Mouse (Mus musculus) lung, adult 2 months (tissue): Measurements from ENCODE around the gene Gm10840.

Experiments
- CTCF ChIP-seq: fragments of 200-500 bp; IDR thresholded peaks from 2 replicates; pipeline ENCODE4 v1.5.1; 2011; ENCODE audit warnings: mild to moderate bottlenecking, low read length, control low read depth; ENCODE audit not compliant: insufficient read depth
- POLR2A ChIP-seq: fragments of 200-500 bp; IDR thresholded peaks from 2 replicates; pipeline ENCODE4 v1.6.1; 2011; ENCODE audit warnings: low read depth, mild to moderate bottlenecking, control low read depth, low read length, borderline replicate concordance; ENCODE audit errors: extremely low read depth

GRCm38 (mm10) chr11:106122736-106123135 lies 37.9 kb upstream of the Gm10840 start:
- TF ChIP-seq POLR2A (no peak), CTCF (no peak)
